Mouse (Mus musculus): Measurements from ENCODE around the gene Wipf2.

DNA sequence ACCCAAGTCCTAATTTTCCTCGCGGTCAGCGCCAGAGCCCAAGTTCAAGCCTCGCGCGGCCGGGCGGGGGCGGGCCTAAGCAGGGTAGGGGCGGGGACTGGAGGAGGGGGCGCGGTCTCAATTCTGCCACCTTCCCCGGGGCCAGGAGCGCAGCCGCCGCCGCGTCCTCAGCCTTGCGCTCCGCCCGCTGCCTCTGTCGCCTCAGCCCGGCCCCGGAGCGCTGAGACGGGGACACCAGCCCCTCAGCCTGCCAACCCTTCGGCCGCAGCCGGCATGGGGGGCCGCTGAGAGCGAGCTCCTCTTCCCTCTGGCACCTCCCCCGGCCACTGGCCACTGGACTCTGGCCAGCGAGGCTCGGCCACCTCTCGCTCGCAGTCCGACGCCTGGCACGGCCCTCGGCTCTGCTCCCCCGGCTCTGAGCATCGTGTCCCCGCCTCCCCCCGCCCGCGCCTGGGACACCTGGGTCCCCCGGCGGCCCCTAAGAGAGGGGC, 26.7 kb upstream of the Wipf2 start, which contains the start of gene Rapgefl1:
- TF ChIP-seq CTCF (IDR thresholded peaks at IDR 0.05; ENCODE audit: insufficient read depth, low read length) (no peak), POLR2A (IDR thresholded peaks at IDR 0.05; ENCODE audit: borderline replicate concordance, extremely low read depth, low read depth, low read length) (no peak)
